Mouse (Mus musculus) kidney, adult 2 months (tissue): Measurements from ENCODE around the gene Fbp1. TPM values are rescaled to one million over a fixed set of nuclear protein-coding genes. Genes with fewer than 3 reads are reported as not detected.
A peak's percentile ranks its signal among the peaks of the same experiment; 100 is the strongest.
"Not testable (repeated sequence)": the region's sequence is repeated elsewhere in the genome, so short reads cannot be mapped to it uniquely, and the experiment has no call there.

Experiments used
- DNase-seq: peaks from one replicate; pipeline ENCODE4 v3.0.0; 2021
- H3K27ac ChIP-seq: fragments of 200-500 bp; 2 replicates; pipeline ENCODE4 v1.5.1; 2012; ENCODE audit warnings: low read depth, low read length, control low read depth, inconsistent platforms; ENCODE audit not compliant: insufficient read depth
- H3K27me3 ChIP-seq: fragments of 200-500 bp; replicated peaks from 2 replicates; pipeline ENCODE4 v1.6.1; 2012; ENCODE audit warnings: mild to moderate bottlenecking, moderate library complexity, low read length, inconsistent platforms; ENCODE audit not compliant: control insufficient read depth, insufficient read depth
- H3K36me3 ChIP-seq: fragments of 200-500 bp; 2 replicates; pipeline ENCODE4 v1.6.1; 2012; ENCODE audit warnings: mild to moderate bottlenecking, moderate library complexity, low read length, inconsistent platforms; ENCODE audit not compliant: control insufficient read depth, insufficient read depth
- H3K4me1 ChIP-seq: fragments of 200-500 bp; 2 replicates; pipeline ENCODE4 v1.6.1; 2011; ENCODE audit warnings: low read length; ENCODE audit not compliant: control insufficient read depth, insufficient read depth
- H3K4me3 ChIP-seq: fragments of 200-500 bp; 2 replicates; pipeline ENCODE4 v1.5.1; 2011; ENCODE audit warnings: mild to moderate bottlenecking, low read depth, low read length, control low read depth; ENCODE audit not compliant: insufficient read depth
- CTCF ChIP-seq: fragments of 200-500 bp; conservative IDR thresholded peaks from 2 replicates; pipeline ENCODE4 v1.5.1; 2011; ENCODE audit warnings: low read depth, mild to moderate bottlenecking, control low read depth, low read length, moderate library complexity, mixed read lengths; ENCODE audit not compliant: insufficient read depth, insufficient read length
- POLR2A ChIP-seq: fragments of 200-500 bp; IDR thresholded peaks from one replicate; pipeline ENCODE4 v1.6.1; 2011; ENCODE audit warnings: low read depth, low read length, control low read depth
- WGBS: fragments of 180-500 bp; shearing (Covaris S2); methylation state at CpG from one replicate; pipeline ENCODE4 v1.1.7; 2018; 5-methylcytosine and 5-hydroxymethylcytosine counted together
- polyA plus RNA-seq: library from polyadenylated mRNA; depleted of rRNA; stranded (reverse); fragments of >200 nt; gene quantifications from 2 replicates; pipeline ENCODE4 v1.2.3, GENCODE M21; 2012

The Fbp1 gene
- polyA plus RNA-seq, 1 experiment: 1,525 TPM

- no peak overlapping the region for H3K27ac ChIP-seq
- 85% methylated on average over 4 of the region's 4 CpGs for WGBS
- peak; percentile 14 for DNase-seq
Measured at GRCm38 (mm10) chr13:62860068-62860467, 28.0 kb downstream of the Fbp1 start.

GRCm38 (mm10) chr13:62859251-62859650, 28.8 kb downstream of the Fbp1 start:
- H3K36me3 ChIP-seq, H3K27me3 ChIP-seq, H3K4me1 ChIP-seq, H3K27ac ChIP-seq, H3K4me3 ChIP-seq: not testable (repeated sequence)
- DNase-seq: peak; percentile 18
- 68% methylated on average over 10 of the region's 10 CpGs for WGBS

More at GRCm38 (mm10) chr13:62860068-62860467, 28.0 kb downstream of the Fbp1 start:
- Histone ChIP-seq H3K27me3 (no peaks in the 10 kb centered on the region), H3K4me1 (peaks cover 3% of the 10 kb centered on the region; the same call in 1 of the 2 replicates), H3K4me3 (no peak overlapping the region), H3K36me3 (no peaks in the 10 kb centered on the region; the same call in 1 of the 2 replicates)
- TF ChIP-seq POLR2A (no peak), CTCF (0 out of 2 replicates have a peak, but pooled peaks have one; percentile 22)

GRCm38 (mm10) chr13:62857941-62858915, 29.9 kb downstream of the Fbp1 start, which contains the start of gene Fbp2:
Gene Fbp2, minus strand, starts transcription at chr13:62858422.
- Histone ChIP-seq H3K27me3 (no peaks in the 10 kb centered on the region), H3K27ac (0 out of 2 replicates have a peak within 1 kb of the TSS, but pooled peaks have one; percentile 6), H3K4me3 (no peak within 1 kb of the TSS), H3K36me3 (no peaks in the 10 kb centered on the region), H3K4me1 (no peaks in the 10 kb centered on the region; the same call in 1 of the 2 replicates)
- 49% methylated on average over 21 of the region's 21 CpGs for WGBS
- TF ChIP-seq CTCF (no peak), POLR2A (no peak)
- DNase-seq: peak; percentile 91

DNA sequence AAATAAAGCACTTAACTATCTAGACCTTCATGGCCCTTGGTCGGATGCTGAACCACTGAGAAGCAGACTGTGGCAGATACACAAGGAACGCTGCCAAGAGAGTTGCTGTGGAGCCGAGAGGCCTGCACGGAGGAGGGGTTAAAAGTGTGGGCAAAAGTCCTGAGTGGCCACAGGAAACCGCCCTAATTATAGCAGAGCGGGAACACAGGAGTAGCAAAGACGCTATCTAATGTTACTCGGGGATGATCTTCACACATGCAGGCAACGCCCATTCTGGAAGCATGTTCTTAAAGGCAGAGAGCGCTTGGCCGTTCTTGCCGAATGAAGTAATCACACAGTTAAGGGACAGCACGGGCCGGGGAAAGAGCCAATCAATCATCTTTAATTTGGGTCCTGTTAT, 31.2 kb downstream of the Fbp1 start:
- peak; percentile 62 for DNase-seq
- TF ChIP-seq POLR2A: no peak
- no peak for TF ChIP-seq CTCF
- H3K4me1 ChIP-seq: no peaks in the 10 kb centered on the region; the same call in 1 of the 2 replicates
- H3K4me3 ChIP-seq: no peak overlapping the region
- H3K27me3 ChIP-seq: no peaks in the 10 kb centered on the region
- H3K27ac ChIP-seq: no peak overlapping the region
- WGBS: 51% methylated on average over 14 of the region's 14 CpGs
- no peaks in the 10 kb centered on the region for H3K36me3 ChIP-seq

- Histone ChIP-seq H3K27me3 (no peaks in the 10 kb centered on the region), H3K4me3 (no peak overlapping the region), H3K36me3 (no peaks in the 10 kb centered on the region), H3K4me1 (no peaks in the 10 kb centered on the region; the same call in 1 of the 2 replicates), H3K27ac (no peak overlapping the region)
- DNase-seq: peak; percentile 86
- TF ChIP-seq POLR2A: no peak
- peak; percentile 91 for TF ChIP-seq CTCF
- under 1% methylated on average over 5 of the region's 5 CpGs for WGBS
Measured at GRCm38 (mm10) chr13:62856305-62856675, 31.8 kb downstream of the Fbp1 start.

DNA sequence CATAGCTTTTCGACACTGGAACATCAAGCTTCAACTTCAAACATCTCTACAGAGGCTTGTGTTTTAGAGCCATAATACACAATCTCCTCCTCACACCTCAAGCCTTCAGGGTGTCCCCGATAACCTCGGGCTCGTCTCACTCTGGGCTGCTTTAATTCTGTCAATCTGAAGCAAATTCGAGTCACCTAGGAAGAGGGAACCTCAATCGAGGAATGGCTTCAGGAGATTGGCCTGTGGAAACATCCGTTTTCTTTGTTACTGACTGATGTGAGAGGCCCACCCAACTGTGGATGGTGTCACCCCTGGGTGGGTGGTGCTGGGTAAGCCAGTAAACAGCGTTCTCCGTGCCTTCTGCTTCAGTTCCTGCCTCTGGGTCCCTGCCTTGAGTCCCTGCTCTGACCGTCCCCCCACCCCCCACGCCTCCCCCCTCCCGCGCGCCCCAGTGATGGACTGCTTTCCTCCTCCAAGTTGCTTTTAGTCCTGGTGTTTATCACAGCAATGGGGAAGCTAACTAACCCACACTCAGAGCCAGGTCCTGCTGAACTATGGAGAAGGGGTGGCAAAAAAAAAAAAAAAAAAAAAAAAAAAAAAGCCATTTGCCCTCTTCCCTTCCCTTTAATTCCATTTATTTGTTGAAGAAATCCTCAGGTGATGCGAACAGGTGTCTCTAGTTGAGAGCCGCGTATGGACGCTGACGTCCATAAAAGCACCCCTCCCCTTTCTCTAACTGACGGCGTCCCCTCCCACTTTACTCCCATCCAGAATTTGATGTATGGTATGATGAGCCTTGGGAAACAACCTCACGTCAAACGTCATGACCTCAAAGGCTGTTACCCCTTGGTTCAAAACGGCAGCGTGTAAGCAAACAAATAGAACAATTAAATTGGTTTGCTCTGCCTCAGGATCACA, 32.4 kb downstream of the Fbp1 start:
- no peak for TF ChIP-seq CTCF
- no peak for TF ChIP-seq POLR2A
- Histone ChIP-seq H3K27ac (no peak overlapping the region), H3K4me3 (no peak overlapping the region), H3K4me1 (no peaks in the 10 kb centered on the region; the same call in 1 of the 2 replicates), H3K36me3 (no peaks in the 10 kb centered on the region), H3K27me3 (no peaks in the 10 kb centered on the region)
- WGBS: 30% methylated on average over 25 of the region's 25 CpGs
- DNase-seq: no peak
